Mouse (Mus musculus) E14TG2a.4 (cell line): ENCODE results near the gene Arntl2.
"Not testable (repeated sequence)": the region's sequence is repeated elsewhere in the genome, so short reads cannot be mapped to it uniquely, and the experiment has no call there.

Experiments used
- H3K27me3 ChIP-seq: 2 replicates; pipeline ENCODE4 v1.6.1; 2014; ENCODE audit warnings: low read length, control low read depth; ENCODE audit not compliant: insufficient read depth
- H3K36me3 ChIP-seq: 2 replicates; pipeline ENCODE4 v1.6.1; 2014; ENCODE audit warnings: low read length, control low read depth; ENCODE audit not compliant: insufficient read depth
- H3K4me1 ChIP-seq: replicated peaks from 2 replicates; pipeline ENCODE4 v1.6.1; 2014; ENCODE audit warnings: low read depth, low read length, control low read depth
- H3K4me3 ChIP-seq: replicated peaks from 2 replicates; pipeline ENCODE4 v1.5.1; 2014; ENCODE audit warnings: mild to moderate bottlenecking, low read length
- H3K9me3 ChIP-seq: 2 replicates; pipeline ENCODE4 v1.6.1; 2014; ENCODE audit warnings: low read length, control low read depth
- CTCF ChIP-seq: conservative IDR thresholded peaks from 2 replicates; pipeline ENCODE4 v1.5.1; 2014; ENCODE audit warnings: low read length
- NANOG ChIP-seq: IDR thresholded peaks from 2 replicates; pipeline ENCODE4 v1.6.1; 2014; ENCODE audit warnings: borderline replicate concordance, low read length, mixed read lengths
- POU5F1 ChIP-seq: IDR thresholded peaks from 2 replicates; pipeline ENCODE4 v1.6.1; 2014; ENCODE audit warnings: low read length, borderline replicate concordance

Gene Arntl2

DNA sequence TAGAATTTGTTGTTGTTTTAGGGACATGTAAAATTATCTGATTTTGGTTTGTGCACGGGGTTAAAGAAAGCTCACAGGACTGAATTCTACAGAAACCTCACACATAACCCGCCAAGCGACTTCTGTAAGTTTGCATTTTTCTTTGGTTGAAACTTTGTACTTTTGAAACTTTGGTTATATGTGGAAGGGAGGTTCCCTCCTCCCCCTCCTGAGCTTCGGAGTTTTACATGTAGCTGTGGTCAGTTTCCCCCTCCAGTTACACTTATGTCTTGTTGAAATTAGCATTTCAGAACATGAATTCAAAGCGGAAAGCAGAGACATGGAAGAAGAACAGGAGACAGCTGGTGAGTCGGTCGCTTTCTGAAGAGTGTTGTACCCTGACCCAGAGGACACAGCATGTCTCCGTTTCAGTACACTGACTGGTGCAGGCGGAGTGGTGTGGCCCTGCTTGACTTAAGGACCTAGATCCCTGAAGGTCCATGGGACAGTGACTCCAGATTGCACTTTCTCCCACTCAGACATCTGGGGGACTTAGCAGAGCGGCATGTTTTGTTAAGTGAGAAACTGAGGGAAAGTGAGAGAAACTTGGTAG is 26.9 kb upstream of the Arntl2 start:
- Histone ChIP-seq H3K4me3 (no peak overlapping the region), H3K4me1 (no peaks in the 10 kb centered on the region), H3K27me3 (no peaks in the 10 kb centered on the region), H3K36me3 (peaks cover 72% of the 10 kb centered on the region), H3K9me3 (no peaks in the 10 kb centered on the region)
- no peak for TF ChIP-seq CTCF
- no peak for TF ChIP-seq POU5F1
- TF ChIP-seq NANOG, result no peak

DNA sequence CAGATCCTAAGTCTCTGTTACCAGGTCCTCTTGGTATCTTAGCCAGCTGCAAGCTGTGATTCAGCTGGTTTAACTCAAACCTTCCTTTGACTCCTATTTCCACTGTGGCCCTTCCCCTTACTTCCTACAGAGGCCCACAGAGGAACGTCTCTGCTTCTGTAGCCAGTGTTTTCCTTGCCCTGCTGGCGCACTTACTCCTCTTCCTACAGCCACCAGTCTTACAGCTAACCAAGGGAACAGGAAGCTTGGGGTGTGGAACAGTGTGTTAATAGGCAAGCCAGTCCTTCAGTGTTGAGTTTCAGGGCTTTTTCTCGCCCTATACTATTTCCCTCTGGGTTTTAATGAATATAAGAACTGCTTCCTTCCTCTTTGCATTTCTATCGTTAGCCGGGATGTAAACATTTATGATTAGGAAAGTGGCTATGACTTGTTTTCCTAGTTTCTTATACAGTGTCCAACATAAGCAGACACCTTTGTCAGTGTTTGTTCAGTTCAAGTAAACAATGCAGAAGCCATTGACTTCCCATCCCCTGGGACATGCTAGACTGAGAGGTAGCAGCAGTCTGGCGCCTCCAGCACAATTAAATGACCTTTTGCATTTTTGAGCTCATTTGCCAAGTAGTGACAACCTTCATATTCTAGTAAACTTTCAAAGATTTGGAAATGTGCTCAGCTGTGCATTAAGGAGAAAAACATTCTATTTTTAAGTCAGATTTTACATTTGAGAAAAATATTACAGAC is 25.7 kb upstream of the Arntl2 start:
- H3K4me3 ChIP-seq, result no peak overlapping the region
- no peaks in the 10 kb centered on the region for H3K4me1 ChIP-seq
- H3K36me3 ChIP-seq, result peaks cover 85% of the 10 kb centered on the region
- no peak for TF ChIP-seq POU5F1
- TF ChIP-seq CTCF, result no peak
- no peak for TF ChIP-seq NANOG
- no peaks in the 10 kb centered on the region for H3K27me3 ChIP-seq
- no peaks in the 10 kb centered on the region for H3K9me3 ChIP-seq

- TF ChIP-seq CTCF (no peak), POU5F1 (no peak), NANOG (no peak)
- Histone ChIP-seq H3K4me1 (no peaks in the 10 kb centered on the region), H3K36me3 (peaks cover 88% of the 10 kb centered on the region), H3K27me3 (no peaks in the 10 kb centered on the region), H3K9me3 (no peaks in the 10 kb centered on the region), H3K4me3 (no peak overlapping the region)
Observed at GRCm38 (mm10) chr6:146770808-146771207, 25.0 kb upstream of the Arntl2 start.

DNA sequence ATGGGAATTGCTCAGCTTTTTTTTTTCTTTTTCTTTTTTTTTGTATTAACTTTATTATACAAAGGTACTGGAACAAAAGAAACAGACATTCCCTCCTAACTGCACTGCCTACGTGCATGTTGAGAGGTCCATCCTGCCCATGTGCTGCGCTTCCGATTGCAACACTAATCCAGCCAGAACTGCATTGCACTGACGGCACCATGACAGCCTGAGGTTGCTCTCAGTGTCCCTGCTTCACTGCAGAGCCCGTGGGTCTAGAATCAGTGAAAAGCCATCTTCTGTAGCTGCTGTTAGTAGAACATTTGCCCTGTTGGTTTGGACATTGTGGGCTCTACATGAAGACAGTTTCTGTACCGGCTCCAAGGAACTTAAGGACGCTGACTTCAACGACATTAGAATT is 20.0 kb upstream of the Arntl2 start:
- H3K4me3 ChIP-seq, H3K4me1 ChIP-seq, H3K27me3 ChIP-seq, H3K9me3 ChIP-seq: not testable (repeated sequence)
- H3K36me3 ChIP-seq, result peaks cover 61% of the 10 kb centered on the region

- Histone ChIP-seq H3K4me1 (peaks cover 3% of the 10 kb centered on the region; the same call in 1 of the 2 replicates), H3K27me3 (no peaks in the 10 kb centered on the region), H3K9me3 (no peaks in the 10 kb centered on the region), H3K36me3 (peaks cover 52% of the 10 kb centered on the region), H3K4me3 (no peak overlapping the region)
- TF ChIP-seq CTCF, result no peak
Observed at GRCm38 (mm10) chr6:146776610-146777389, 19.1 kb upstream of the Arntl2 start.

- Histone ChIP-seq H3K9me3 (no peaks in the 10 kb centered on the region), H3K4me1 (peaks cover 3% of the 10 kb centered on the region; the same call in 1 of the 2 replicates), H3K4me3 (no peak overlapping the region), H3K36me3 (peaks cover 43% of the 10 kb centered on the region), H3K27me3 (no peaks in the 10 kb centered on the region)
- TF ChIP-seq NANOG (no peak), CTCF (no peak), POU5F1 (no peak)
Observed at GRCm38 (mm10) chr6:146778055-146778454, 17.8 kb upstream of the Arntl2 start.

DNA sequence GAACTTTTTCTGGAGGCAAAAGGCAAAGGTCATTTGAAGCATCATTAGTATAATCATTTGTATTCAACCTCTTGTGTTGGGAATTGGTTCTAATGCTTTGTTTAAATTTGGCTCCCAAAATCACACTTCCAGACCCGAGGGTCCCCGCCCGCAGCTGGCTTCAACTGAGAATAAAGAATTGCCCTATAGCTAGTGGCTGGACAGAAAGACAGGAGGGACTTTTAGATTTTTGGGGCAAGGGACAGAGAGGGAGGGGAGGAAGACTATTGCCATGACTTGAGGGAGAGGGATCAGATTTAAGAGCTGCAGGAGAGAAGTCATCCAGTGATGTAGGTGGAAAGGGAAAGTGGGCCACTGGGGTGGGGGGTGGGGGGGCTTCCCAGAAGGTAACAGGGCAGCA is 14.3 kb upstream of the Arntl2 start:
- Histone ChIP-seq H3K9me3 (no peaks in the 10 kb centered on the region), H3K4me1 (peaks cover 2% of the 10 kb centered on the region; the same call in 1 of the 2 replicates), H3K4me3 (no peak overlapping the region), H3K27me3 (no peaks in the 10 kb centered on the region), H3K36me3 (peaks cover 10% of the 10 kb centered on the region)
- TF ChIP-seq NANOG (no peak), POU5F1 (no peak)

DNA sequence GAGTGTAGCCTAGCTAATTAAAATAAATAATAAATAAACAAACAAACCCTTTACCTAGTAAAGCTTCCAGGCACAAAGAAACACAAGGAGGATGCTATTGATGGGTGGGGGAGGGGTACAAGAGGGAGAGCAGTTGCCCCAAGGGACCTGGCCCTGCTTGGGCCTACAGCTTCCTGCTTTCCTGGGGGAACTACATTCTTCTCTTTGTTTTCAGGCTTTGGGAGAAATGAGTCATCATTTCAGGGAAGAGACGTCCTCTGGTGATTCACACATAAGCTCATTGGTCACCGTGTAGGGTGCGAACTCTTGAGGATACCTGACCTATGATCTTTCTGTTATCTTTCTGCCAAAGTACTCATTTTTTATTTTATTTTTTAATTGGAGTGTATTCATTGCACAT is 2.3 kb upstream of the Arntl2 start:
- TF ChIP-seq POU5F1 (no peak), CTCF (no peak), NANOG (no peak)
- Histone ChIP-seq H3K36me3 (no peaks in the 10 kb centered on the region), H3K27me3 (peaks cover 40% of the 10 kb centered on the region), H3K4me3 (no peak overlapping the region), H3K4me1 (peaks cover 34% of the 10 kb centered on the region), H3K9me3 (no peaks in the 10 kb centered on the region; the same call in 1 of the 2 replicates)
